Mouse (Mus musculus): ENCODE measurements around the gene Spaca3. TPM values are rescaled to one million over a fixed set of nuclear protein-coding genes. Genes with fewer than 3 reads are reported as not detected.

Spaca3 gene
- total and polyA plus RNA-seq, 2 experiments from 2014 or later, result not detected

- TF ChIP-seq CTCF (IDR thresholded peaks at IDR 0.05; ENCODE audit: low read depth), result no peak
- H3K9me3 ChIP-seq (ENCODE audit: low read length), result no peaks in the 10 kb centered on the region
Measured at GRCm38 (mm10) chr11:80902664-80903063, 44.5 kb downstream of the Spaca3 start.

GRCm38 (mm10) chr11:80903426-80903825 lies 45.3 kb downstream of the Spaca3 start:
- Histone ChIP-seq H3K4me3 (ENCODE audit: low read depth, low read length) (no peak overlapping the region), H3K36me3 (ENCODE audit: insufficient read depth) (no peaks in the 10 kb centered on the region), H3K4me1 (ENCODE audit: insufficient read depth) (no peaks in the 10 kb centered on the region), H3K27ac (ENCODE audit: low read depth, low read length) (no peak overlapping the region), H3K4me2 (ENCODE audit: low read depth) (no peak overlapping the region), H3K27me3 (ENCODE audit: insufficient read depth, low read length) (no peaks in the 10 kb centered on the region), H3K9me3 (ENCODE audit: low read length) (no peaks in the 10 kb centered on the region), H3K9ac (no peak overlapping the region)
- no peak for TF ChIP-seq CTCF (IDR thresholded peaks at IDR 0.05; ENCODE audit: low read depth)
- ATAC-seq (no peak), DNase-seq (no peak)
- 75% methylated on average over 10 of the region's 10 CpGs for WGBS

More at GRCm38 (mm10) chr11:80902664-80903063, 44.5 kb downstream of the Spaca3 start:
- WGBS, result 42% methylated on average over 7 of the region's 7 CpGs
- H3K4me1 ChIP-seq (ENCODE audit: insufficient read depth), result no peaks in the 10 kb centered on the region
- H3K4me3 ChIP-seq (ENCODE audit: low read depth, low read length), result no peak overlapping the region
- ATAC-seq (no peak), DNase-seq (no peak)
- H3K9ac ChIP-seq, result no peak overlapping the region
- no peak overlapping the region for H3K27ac ChIP-seq (ENCODE audit: low read depth, low read length)
- H3K4me2 ChIP-seq (ENCODE audit: low read depth), result no peak overlapping the region
- H3K36me3 ChIP-seq (ENCODE audit: insufficient read depth), result no peaks in the 10 kb centered on the region
- no peaks in the 10 kb centered on the region for H3K27me3 ChIP-seq (ENCODE audit: insufficient read depth, low read length)

DNA sequence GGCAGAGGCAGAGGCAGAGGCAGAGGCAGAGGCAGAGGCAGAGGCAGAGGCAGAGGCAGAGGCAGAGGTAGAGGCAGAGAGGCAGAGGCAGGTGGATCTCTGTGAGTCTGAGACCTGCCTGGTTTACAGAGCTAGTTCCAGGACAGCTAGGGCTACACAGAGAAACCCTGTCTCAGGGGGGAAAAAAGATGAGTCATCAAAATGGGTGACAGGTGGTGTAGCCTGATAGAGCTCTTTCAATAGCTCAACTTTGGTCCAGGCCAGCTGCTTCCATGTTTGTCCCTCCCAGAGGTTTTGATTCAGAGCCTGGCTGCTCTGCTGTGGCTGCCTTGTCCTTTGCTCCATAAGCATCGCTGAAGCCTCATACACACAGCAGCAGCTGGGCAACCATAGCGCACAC lies 46.4 kb downstream of the Spaca3 start:
- TF ChIP-seq CTCF (IDR thresholded peaks at IDR 0.05; ENCODE audit: low read depth), result no peak
- Histone ChIP-seq H3K27me3 (ENCODE audit: insufficient read depth, low read length) (no peaks in the 10 kb centered on the region), H3K4me3 (ENCODE audit: low read depth, low read length) (no peak overlapping the region), H3K4me1 (ENCODE audit: insufficient read depth) (no peaks in the 10 kb centered on the region), H3K4me2 (ENCODE audit: low read depth) (no peak overlapping the region), H3K9ac (no peak overlapping the region), H3K9me3 (ENCODE audit: low read length) (no peaks in the 10 kb centered on the region), H3K27ac (ENCODE audit: low read depth, low read length) (no peak overlapping the region), H3K36me3 (ENCODE audit: insufficient read depth) (no peaks in the 10 kb centered on the region)
- 63% methylated on average over 2 of the region's 2 CpGs for WGBS
- ATAC-seq (no peak), DNase-seq (no peak)

DNA sequence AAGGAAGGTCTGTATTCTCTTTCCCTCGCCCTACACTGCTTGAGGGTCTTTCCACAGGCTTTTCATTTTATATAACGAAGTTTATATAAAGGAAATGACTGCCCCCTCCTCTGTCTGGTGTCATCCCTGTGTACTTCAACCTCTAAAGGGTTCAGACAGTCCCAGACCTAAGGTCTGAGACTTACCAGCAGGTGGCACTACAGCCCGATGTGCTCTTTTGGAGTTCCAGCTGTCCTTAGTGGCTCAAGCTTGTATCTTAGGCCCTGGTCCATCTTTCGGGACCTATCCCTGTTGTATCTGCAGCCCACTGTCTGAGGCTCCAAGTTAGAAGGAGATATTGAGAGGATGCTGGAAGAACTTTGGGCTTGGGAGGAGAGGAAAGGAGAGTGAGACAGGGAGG lies 48.3 kb downstream of the Spaca3 start:
- Histone ChIP-seq H3K27me3 (ENCODE audit: insufficient read depth, low read length) (no peaks in the 10 kb centered on the region), H3K27ac (ENCODE audit: low read depth, low read length) (no peak overlapping the region), H3K36me3 (ENCODE audit: insufficient read depth) (no peaks in the 10 kb centered on the region), H3K4me1 (ENCODE audit: insufficient read depth) (no peaks in the 10 kb centered on the region), H3K9ac (no peak overlapping the region), H3K9me3 (ENCODE audit: low read length) (no peaks in the 10 kb centered on the region), H3K4me2 (ENCODE audit: low read depth) (no peak overlapping the region), H3K4me3 (ENCODE audit: low read depth, low read length) (no peak overlapping the region)
- ATAC-seq (no peak), DNase-seq (peak; percentile 60)
- WGBS, result 36% methylated on average over 4 of the region's 4 CpGs
- TF ChIP-seq CTCF (IDR thresholded peaks at IDR 0.05; ENCODE audit: low read depth), result peak; percentile 80

DNA sequence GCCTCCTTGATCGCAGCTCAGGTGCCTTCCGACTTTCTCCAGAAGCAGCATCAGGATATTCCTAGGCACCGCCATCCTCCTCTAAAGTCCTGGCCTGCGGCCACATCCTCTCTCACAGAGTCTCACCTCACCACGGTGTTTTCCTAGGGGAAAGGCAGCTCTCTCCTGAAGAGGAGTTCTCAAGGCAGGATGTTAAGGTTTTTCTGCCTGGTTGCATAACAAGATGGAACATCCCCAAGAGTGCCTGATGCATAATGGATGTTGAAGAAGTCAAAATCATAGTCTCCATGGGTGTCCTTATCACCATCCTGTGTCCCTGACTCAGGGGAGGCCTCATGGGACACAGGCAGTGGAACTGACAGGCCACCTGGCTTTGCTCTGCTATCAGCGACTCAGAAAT lies 49.7 kb downstream of the Spaca3 start:
- Histone ChIP-seq H3K9me3 (ENCODE audit: low read length) (no peaks in the 10 kb centered on the region), H3K27ac (ENCODE audit: low read depth, low read length) (no peak overlapping the region), H3K4me3 (ENCODE audit: low read depth, low read length) (no peak overlapping the region), H3K36me3 (ENCODE audit: insufficient read depth) (no peaks in the 10 kb centered on the region), H3K4me1 (ENCODE audit: insufficient read depth) (no peaks in the 10 kb centered on the region), H3K9ac (no peak overlapping the region), H3K27me3 (ENCODE audit: insufficient read depth, low read length) (no peaks in the 10 kb centered on the region), H3K4me2 (ENCODE audit: low read depth) (no peak overlapping the region)
- ATAC-seq, result no peak
- WGBS, result 93% methylated on average over 6 of the region's 6 CpGs
- DNase-seq, result no peak
- TF ChIP-seq CTCF (IDR thresholded peaks at IDR 0.05; ENCODE audit: low read depth), result no peak

- H3K36me3 ChIP-seq (ENCODE audit: insufficient read depth), result no peaks in the 10 kb centered on the region
- H3K4me1 ChIP-seq (ENCODE audit: insufficient read depth), result no peaks in the 10 kb centered on the region
- H3K27ac ChIP-seq (ENCODE audit: low read depth, low read length), result no peak overlapping the region
- no peak overlapping the region for H3K4me2 ChIP-seq (ENCODE audit: low read depth)
- WGBS, result 87% methylated on average over 5 of the region's 5 CpGs
- no peak for ATAC-seq
- no peak for TF ChIP-seq CTCF (IDR thresholded peaks at IDR 0.05; ENCODE audit: low read depth)
- H3K9me3 ChIP-seq (ENCODE audit: low read length), result 0 out of 2 replicates have a peak, but pooled peaks cover 2% of the 10 kb centered on the region
- H3K9ac ChIP-seq, result no peak overlapping the region
- H3K4me3 ChIP-seq (ENCODE audit: low read depth, low read length), result no peak overlapping the region
- DNase-seq, result no peak
- no peaks in the 10 kb centered on the region for H3K27me3 ChIP-seq (ENCODE audit: insufficient read depth, low read length)
Measured at GRCm38 (mm10) chr11:80912721-80913120, 54.6 kb downstream of the Spaca3 start.

DNA sequence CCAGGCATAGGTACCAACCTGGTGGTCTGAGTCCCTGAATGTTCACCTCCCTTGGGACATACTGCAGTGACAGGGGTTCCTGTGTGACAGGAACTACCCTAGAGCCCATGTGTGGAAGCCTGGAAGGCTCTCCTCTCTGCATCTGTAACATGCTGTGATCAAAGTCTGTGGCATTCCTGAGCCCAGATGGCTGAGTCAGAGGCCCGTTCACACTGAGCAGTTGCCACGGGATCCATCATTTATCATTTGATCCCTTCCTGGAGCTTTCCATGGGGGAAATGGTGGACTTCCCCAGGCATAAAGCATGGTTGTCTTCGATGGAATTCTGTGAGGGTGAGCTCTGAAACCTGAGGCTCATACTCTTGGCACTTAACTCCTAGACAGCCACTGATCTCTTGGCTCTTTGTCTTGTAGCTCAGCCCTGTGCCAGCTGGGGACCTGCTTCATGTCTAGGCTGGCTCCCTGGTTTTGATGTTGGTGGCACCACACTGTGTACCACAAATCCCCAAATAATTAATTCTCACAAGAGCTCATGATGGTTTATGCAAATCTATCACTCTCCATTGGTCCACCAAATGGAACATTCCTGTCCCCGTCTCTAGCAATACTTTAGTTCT lies 55.4 kb downstream of the Spaca3 start:
- H3K4me3 ChIP-seq (ENCODE audit: low read depth, low read length), result no peak overlapping the region
- H3K27ac ChIP-seq (ENCODE audit: low read depth, low read length), result no peak overlapping the region
- no peaks in the 10 kb centered on the region for H3K27me3 ChIP-seq (ENCODE audit: insufficient read depth, low read length)
- no peak for TF ChIP-seq CTCF (IDR thresholded peaks at IDR 0.05; ENCODE audit: low read depth)
- no peak overlapping the region for H3K9ac ChIP-seq
- no peaks in the 10 kb centered on the region for H3K4me1 ChIP-seq (ENCODE audit: insufficient read depth)
- ATAC-seq (no peak), DNase-seq (no peak)
- no peaks in the 10 kb centered on the region for H3K36me3 ChIP-seq (ENCODE audit: insufficient read depth)
- H3K9me3 ChIP-seq (ENCODE audit: low read length), result 0 out of 2 replicates have a peak, but pooled peaks cover 2% of the 10 kb centered on the region
- H3K4me2 ChIP-seq (ENCODE audit: low read depth), result no peak overlapping the region
- 44% methylated on average over 4 of the region's 4 CpGs for WGBS

Other genes starting within 250 kb of the Spaca3 start
- 1.7 and 3.4 TPM in 2 replicates for gene Myo1d, start 78.3 kb upstream of the Spaca3 start, total RNA-seq (2014; rRNA removed)
- gene Myo1d, start 78.3 kb upstream of the Spaca3 start, polyA plus RNA-seq (2015; fragmentation: Nextera tagmentation; extraction: Ambion mirVana), result 0.88 and 1.2 TPM in 2 replicates
- 15.7 and 18.3 TPM in 2 replicates for gene Tmem98, start 48.2 kb upstream of the Spaca3 start, total RNA-seq (2014; rRNA removed)
- gene Tmem98, start 48.2 kb upstream of the Spaca3 start, polyA plus RNA-seq (2015; fragmentation: Nextera tagmentation; extraction: Ambion mirVana), result 20.5 and 20.8 TPM in 2 replicates

Data from forebrain, postnatal 0 days (tissue).